Mouse (Mus musculus) intestine, embryonic 15.5 days (tissue): ENCODE results near the gene Cradd. TPM values are rescaled to one million over a fixed set of nuclear protein-coding genes. Genes with fewer than 3 reads are reported as not detected.

Experiments used
- ATAC-seq: fragments of 200-750 bp; cut with Nextera tagmentation; 2 replicates; pipeline ENCODE4 v1.8.0; 2017; ENCODE audit warnings: moderate TSS enrichment, moderate library complexity
- H3K27ac ChIP-seq: fragments of 300-500 bp; sonication (generic); 2 replicates; pipeline ENCODE4 v1.5.1; 2015; ENCODE audit warnings: mild to moderate bottlenecking, inconsistent platforms
- H3K27me3 ChIP-seq: fragments of 300-500 bp; sonication (generic); replicated peaks from 2 replicates; pipeline ENCODE4 v1.6.1; 2015; ENCODE audit warnings: inconsistent platforms
- H3K36me3 ChIP-seq: fragments of 300-500 bp; sonication (generic); 2 replicates; pipeline ENCODE4 v1.6.1; 2015; ENCODE audit warnings: inconsistent platforms
- H3K4me1 ChIP-seq: fragments of 300-500 bp; sonication (generic); replicated peaks from 2 replicates; pipeline ENCODE4 v1.6.1; 2015; ENCODE audit warnings: inconsistent platforms
- H3K4me2 ChIP-seq: fragments of 300-500 bp; sonication (generic); replicated peaks from 2 replicates; pipeline ENCODE4 v1.6.1; 2015; ENCODE audit warnings: mild to moderate bottlenecking, inconsistent platforms
- H3K4me3 ChIP-seq: fragments of 300-500 bp; sonication (generic); replicated peaks from 2 replicates; pipeline ENCODE4 v1.5.1; 2015; ENCODE audit warnings: inconsistent platforms
- H3K9ac ChIP-seq: fragments of 300-500 bp; sonication (generic); 2 replicates; pipeline ENCODE4 v1.6.1; 2015; ENCODE audit warnings: inconsistent platforms
- H3K9me3 ChIP-seq: fragments of 300-500 bp; sonication (generic); 2 replicates; pipeline ENCODE4 v1.6.1; 2016; ENCODE audit warnings: inconsistent platforms
- WGBS: fragments of 180-500 bp; shearing (Covaris S2); methylation state at CpG from one replicate; pipeline ENCODE4 v1.1.7; 2015; 5-methylcytosine and 5-hydroxymethylcytosine counted together
- polyA plus RNA-seq: library from polyadenylated mRNA; unstranded; fragments of >200 nt; fragmentation: Nextera tagmentation; extraction: Ambion mirVana; gene quantifications from 2 replicates; pipeline ENCODE4 v1.2.1, GENCODE M21; 2015

The Cradd gene
- polyA plus RNA-seq, 1 experiment from 2014 or later = 11.2 TPM

DNA sequence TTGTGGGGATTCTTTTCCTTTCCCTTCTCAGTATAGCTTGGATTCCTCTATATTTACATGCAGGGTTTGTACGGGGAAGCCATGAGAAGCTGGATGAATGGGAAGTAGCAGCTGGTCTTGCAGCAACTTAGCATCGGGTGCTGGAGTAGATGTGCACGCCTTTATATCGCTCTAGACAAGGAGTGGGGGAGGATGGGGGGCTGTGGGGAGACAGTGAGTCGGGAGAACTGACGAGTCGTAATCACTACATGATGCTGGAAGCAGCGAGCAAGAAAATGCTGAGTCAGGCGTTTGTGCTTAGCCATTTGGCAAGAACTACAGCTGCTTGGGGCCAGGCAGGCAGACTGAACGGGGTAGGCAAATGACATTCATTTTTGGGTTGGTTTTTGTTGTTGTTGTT, 142.4 kb downstream of the Cradd start:
- ATAC-seq = no peak

DNA sequence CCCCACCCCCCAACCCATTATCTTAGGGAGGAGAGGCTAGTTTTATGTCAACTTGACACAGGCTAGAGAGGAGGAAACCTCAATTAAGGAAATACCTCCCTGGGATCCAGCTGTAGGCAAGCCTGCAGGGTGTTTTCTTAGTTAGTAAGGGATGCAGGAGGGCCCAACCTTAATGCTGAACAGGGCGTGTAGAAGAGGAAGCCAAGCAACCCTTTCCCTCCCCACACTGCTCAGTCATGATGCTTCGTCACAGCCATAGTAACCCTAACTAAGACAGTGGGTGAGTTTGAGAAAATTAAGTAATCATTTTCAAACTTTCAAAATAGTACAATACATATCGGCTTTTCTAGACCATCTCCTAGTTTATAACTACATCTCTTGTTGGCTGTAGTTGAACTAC, 143.0 kb downstream of the Cradd start:
- Histone ChIP-seq H3K36me3 (no peaks in the 10 kb centered on the region), H3K9ac (no peak overlapping the region), H3K4me2 (no peak overlapping the region), H3K4me1 (peaks cover 7% of the 10 kb centered on the region), H3K27me3 (no peaks in the 10 kb centered on the region), H3K4me3 (no peak overlapping the region), H3K9me3 (no peaks in the 10 kb centered on the region), H3K27ac (no peak overlapping the region)
- ATAC-seq = no peak
- 78% methylated on average over 3 of the region's 3 CpGs for WGBS

More for the DNA sequence above, 142.4 kb downstream of the Cradd start:
- Histone ChIP-seq H3K4me2 (no peak overlapping the region), H3K4me1 (peaks cover 7% of the 10 kb centered on the region), H3K9me3 (no peaks in the 10 kb centered on the region), H3K4me3 (no peak overlapping the region), H3K9ac (no peak overlapping the region), H3K27ac (no peak overlapping the region), H3K36me3 (no peaks in the 10 kb centered on the region), H3K27me3 (no peaks in the 10 kb centered on the region)
- WGBS = 66% methylated on average over 10 of the region's 10 CpGs

GRCm38 (mm10) chr10:95180177-95180576, 143.8 kb downstream of the Cradd start:
- ATAC-seq = no peak
- Histone ChIP-seq H3K4me1 (peaks cover 7% of the 10 kb centered on the region), H3K36me3 (no peaks in the 10 kb centered on the region), H3K9ac (no peak overlapping the region), H3K4me2 (no peak overlapping the region), H3K27ac (no peak overlapping the region), H3K4me3 (no peak overlapping the region), H3K9me3 (no peaks in the 10 kb centered on the region), H3K27me3 (no peaks in the 10 kb centered on the region)
- WGBS = 75% methylated on average over 8 of the region's 8 CpGs

GRCm38 (mm10) chr10:95178785-95179184, 145.1 kb downstream of the Cradd start:
- Histone ChIP-seq H3K27ac (no peak overlapping the region), H3K4me2 (no peak overlapping the region), H3K4me1 (peaks cover 7% of the 10 kb centered on the region), H3K4me3 (no peak overlapping the region), H3K27me3 (no peaks in the 10 kb centered on the region), H3K36me3 (no peaks in the 10 kb centered on the region), H3K9me3 (no peaks in the 10 kb centered on the region), H3K9ac (no peak overlapping the region)
- ATAC-seq = no peak
- 74% methylated on average over 4 of the region's 4 CpGs for whole genome bisulfite sequencing

GRCm38 (mm10) chr10:95175423-95176120, 148.4 kb downstream of the Cradd start:
- no peak overlapping the region for H3K4me2 ChIP-seq
- WGBS = 58% methylated on average over 26 of the region's 26 CpGs
- H3K27ac ChIP-seq = no peak overlapping the region
- H3K27me3 ChIP-seq = no peaks in the 10 kb centered on the region
- no peaks in the 10 kb centered on the region for H3K9me3 ChIP-seq
- no peaks in the 10 kb centered on the region; the same call in 1 of the 2 replicates for H3K4me1 ChIP-seq
- no peaks in the 10 kb centered on the region for H3K36me3 ChIP-seq
- no peak for ATAC-seq
- no peak overlapping the region for H3K9ac ChIP-seq
- no peak overlapping the region for H3K4me3 ChIP-seq

DNA sequence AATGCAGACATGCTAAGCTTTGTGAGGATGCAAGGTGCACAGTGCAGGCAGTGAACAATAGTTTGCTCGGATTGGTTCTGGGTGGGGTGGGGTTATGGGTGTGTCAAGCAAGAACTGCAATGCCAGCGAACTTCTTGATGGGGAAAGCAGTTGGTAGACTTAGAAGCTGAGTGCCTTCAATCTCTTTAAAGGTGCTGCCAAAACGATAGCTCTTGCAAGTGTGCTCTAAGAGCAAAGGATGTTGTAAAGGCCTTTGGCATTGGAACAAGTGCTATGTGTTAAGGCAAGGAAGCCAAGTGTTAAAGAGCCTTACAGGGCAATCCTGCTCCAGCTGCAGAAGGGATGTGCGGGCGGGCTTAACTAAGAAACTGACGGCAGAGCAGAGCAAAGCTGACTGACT, 149.7 kb downstream of the Cradd start:
- Histone ChIP-seq H3K36me3 (no peaks in the 10 kb centered on the region), H3K4me3 (no peak overlapping the region), H3K4me2 (no peak overlapping the region), H3K27me3 (no peaks in the 10 kb centered on the region), H3K4me1 (no peaks in the 10 kb centered on the region; the same call in 1 of the 2 replicates), H3K27ac (no peak overlapping the region), H3K9me3 (no peaks in the 10 kb centered on the region), H3K9ac (no peak overlapping the region)
- no peak for ATAC-seq
- WGBS = 81% methylated on average over 6 of the region's 6 CpGs

GRCm38 (mm10) chr10:95170721-95171354, 153.1 kb downstream of the Cradd start:
- H3K4me1 ChIP-seq = no peaks in the 10 kb centered on the region; the same call in 1 of the 2 replicates
- H3K36me3 ChIP-seq = no peaks in the 10 kb centered on the region
- H3K4me3 ChIP-seq = no peak overlapping the region
- no peak overlapping the region for H3K27ac ChIP-seq
- no peak overlapping the region for H3K4me2 ChIP-seq
- no peak overlapping the region for H3K9ac ChIP-seq
- ATAC-seq = no peak
- H3K9me3 ChIP-seq = no peaks in the 10 kb centered on the region
- H3K27me3 ChIP-seq = no peaks in the 10 kb centered on the region
- 72% methylated on average over 9 of the region's 9 CpGs for WGBS

DNA sequence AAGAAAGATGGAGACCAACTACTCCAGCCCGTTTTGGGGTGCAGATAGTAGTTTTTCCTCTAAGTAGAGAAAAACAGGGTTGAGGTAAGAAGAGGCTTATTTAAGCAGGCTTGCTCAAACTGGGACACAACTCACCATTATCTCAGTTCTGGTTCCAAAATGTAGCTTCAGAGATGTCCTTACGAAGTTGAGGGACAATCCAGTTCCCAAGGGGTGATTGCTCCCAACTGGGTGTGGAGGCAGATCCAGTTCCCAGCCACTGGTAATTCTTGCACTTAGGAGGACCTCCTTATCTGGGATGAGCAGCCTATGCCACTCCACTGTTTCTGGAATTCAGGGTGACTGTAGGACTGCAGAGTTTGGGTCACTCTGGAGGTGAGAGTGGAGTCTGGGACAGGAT, 159.0 kb downstream of the Cradd start:
- H3K27me3 ChIP-seq = no peaks in the 10 kb centered on the region
- H3K4me3 ChIP-seq = no peak overlapping the region
- no peaks in the 10 kb centered on the region for H3K36me3 ChIP-seq
- no peak overlapping the region for H3K4me2 ChIP-seq
- WGBS = 90% methylated on average over 2 of the region's 2 CpGs
- no peak overlapping the region for H3K9ac ChIP-seq
- ATAC-seq = no peak
- H3K4me1 ChIP-seq = 0 out of 2 replicates have a peak, but pooled peaks cover 6% of the 10 kb centered on the region
- no peak overlapping the region for H3K27ac ChIP-seq
- no peaks in the 10 kb centered on the region for H3K9me3 ChIP-seq

DNA sequence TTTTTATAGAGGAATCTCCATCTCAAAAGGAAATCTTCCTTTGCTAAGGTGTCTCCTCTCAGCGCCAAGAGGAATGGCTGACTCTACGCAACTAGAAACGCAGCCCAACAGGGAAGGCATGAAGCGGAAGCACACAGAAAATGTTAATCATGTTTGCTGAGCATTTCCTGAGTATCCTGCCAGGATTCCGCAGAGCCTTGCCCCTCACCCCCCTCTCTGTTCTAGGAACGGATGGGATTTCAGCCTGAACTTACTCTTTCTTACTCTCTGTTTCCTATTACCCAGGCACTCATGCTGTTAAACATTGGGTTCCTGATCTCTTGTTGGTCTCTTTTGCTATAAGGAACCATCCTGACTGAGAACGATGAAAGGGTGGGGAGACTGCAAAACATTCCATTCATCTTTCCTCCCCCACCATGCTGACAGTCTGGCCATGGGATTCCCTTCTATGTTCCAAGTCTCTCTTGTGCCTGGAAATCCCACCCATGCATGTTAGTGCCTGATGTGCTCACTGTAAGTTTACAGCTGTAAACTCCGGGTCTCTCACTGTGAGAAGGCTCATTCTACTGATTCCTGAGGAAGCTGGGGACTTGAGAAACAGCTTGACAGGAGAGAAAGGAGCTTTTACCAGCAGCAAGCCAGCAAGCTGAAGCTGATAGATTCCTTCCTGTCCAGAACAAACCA, 161.1 kb downstream of the Cradd start:
- WGBS = 30% methylated on average over 8 of the region's 8 CpGs
- peak overlapping the region; percentile 10; the same call in 1 of the 2 replicates for H3K27ac ChIP-seq
- H3K27me3 ChIP-seq = no peaks in the 10 kb centered on the region
- H3K4me1 ChIP-seq = 0 out of 2 replicates have a peak, but pooled peaks cover 6% of the 10 kb centered on the region
- H3K9me3 ChIP-seq = no peaks in the 10 kb centered on the region
- peak overlapping the region; percentile 14 for H3K4me2 ChIP-seq
- no peaks in the 10 kb centered on the region for H3K36me3 ChIP-seq
- no peak overlapping the region for H3K9ac ChIP-seq
- peak; percentile 45; the same call in 1 of the 2 replicates for ATAC-seq
- H3K4me3 ChIP-seq = no peak overlapping the region

GRCm38 (mm10) chr10:95159675-95160256, 164.2 kb downstream of the Cradd start:
- no peaks in the 10 kb centered on the region for H3K27me3 ChIP-seq
- no peak overlapping the region for H3K4me2 ChIP-seq
- H3K4me1 ChIP-seq = 0 out of 2 replicates have a peak, but pooled peaks cover 6% of the 10 kb centered on the region
- H3K36me3 ChIP-seq = no peaks in the 10 kb centered on the region
- no peak overlapping the region for H3K4me3 ChIP-seq
- no peaks in the 10 kb centered on the region for H3K9me3 ChIP-seq
- H3K27ac ChIP-seq = no peak overlapping the region
- 50% methylated on average over 9 of the region's 9 CpGs for WGBS
- H3K9ac ChIP-seq = no peak overlapping the region
- no peak for ATAC-seq

GRCm38 (mm10) chr10:95156410-95156809, 167.5 kb downstream of the Cradd start:
- 91% methylated on average over 5 of the region's 7 CpGs for WGBS
- Histone ChIP-seq H3K4me1 (no peaks in the 10 kb centered on the region), H3K4me3 (no peak overlapping the region), H3K27me3 (no peaks in the 10 kb centered on the region), H3K9me3 (no peaks in the 10 kb centered on the region), H3K36me3 (no peaks in the 10 kb centered on the region), H3K9ac (no peak overlapping the region), H3K4me2 (no peak overlapping the region), H3K27ac (no peak overlapping the region)
- no peak for ATAC-seq

- no peak overlapping the region for H3K9ac ChIP-seq
- WGBS = 88% methylated on average over 1 of the region's 1 CpGs
- no peak overlapping the region for H3K27ac ChIP-seq
- no peak overlapping the region for H3K4me3 ChIP-seq
- H3K9me3 ChIP-seq = no peaks in the 10 kb centered on the region
- ATAC-seq = no peak
- H3K36me3 ChIP-seq = no peaks in the 10 kb centered on the region
- H3K27me3 ChIP-seq = no peaks in the 10 kb centered on the region
- no peak overlapping the region for H3K4me2 ChIP-seq
- 0 out of 2 replicates have a peak, but pooled peaks cover 3% of the 10 kb centered on the region for H3K4me1 ChIP-seq
Observed at GRCm38 (mm10) chr10:95154675-95155074, 169.3 kb downstream of the Cradd start.
